Mouse (Mus musculus): ENCODE measurements around the gene Atxn7l3. TPM values are rescaled to one million over a fixed set of nuclear protein-coding genes. Genes with fewer than 3 reads are reported as not detected.
A peak's percentile ranks its signal among the peaks of the same experiment; 100 is the strongest.

Gene Atxn7l3
- total and polyA plus RNA-seq, 3 experiments, result 17.4 to 21.7 (median 19.0) TPM

- intact Hi-C loops (cut with DNase I), result loop anchor here (1.0 to 2.0 kb wide), 2 partner anchors 11 to 21 kb away; no protein-coding TSS in a partner anchor
- H3K4me1 ChIP-seq (ENCODE audit: control insufficient read depth, insufficient read depth, low read length), result peaks cover 2% of the 10 kb centered on the region
- H3K27me3 ChIP-seq (ENCODE audit: control insufficient read depth, insufficient read depth, low read length), result no peaks in the 10 kb centered on the region
- no peak for TF ChIP-seq POLR2A (IDR thresholded peaks at IDR 0.05; ENCODE audit: insufficient read depth, low read depth, low read length)
- no peak for TF ChIP-seq CTCF (IDR thresholded peaks at IDR 0.05)
- TF ChIP-seq EP300 (IDR thresholded peaks at IDR 0.05; ENCODE audit: insufficient read depth, low read depth, low read length), result no peak
- WGBS, result 2% methylated on average over 48 of the region's 73 CpGs
- peak; percentile 75 to 76 for DNase-seq
- peak overlapping the region; percentile 93 for H3K9ac ChIP-seq (ENCODE audit: low read depth, low read length)
- H3K4me3 ChIP-seq, result peak overlapping the region; percentile 88
- H3K79me2 ChIP-seq (replicated peaks; ENCODE audit: control insufficient read depth, insufficient read depth, low read length), result no peaks in the 10 kb centered on the region
- H3K36me3 ChIP-seq (ENCODE audit: control insufficient read depth, insufficient read depth, low read length), result no peaks in the 10 kb centered on the region
- peak overlapping the region; percentile 95 for H3K27ac ChIP-seq
These were observed 596 bp downstream of the Atxn7l3 start for GRCm38 (mm10) chr11:102295598-102296471.

GRCm38 (mm10) chr11:102294887-102295597, 1.4 kb downstream of the Atxn7l3 start:
- H3K27me3 ChIP-seq (ENCODE audit: control insufficient read depth, insufficient read depth, low read length), result no peaks in the 10 kb centered on the region
- peaks cover 2% of the 10 kb centered on the region for H3K4me1 ChIP-seq (ENCODE audit: control insufficient read depth, insufficient read depth, low read length)
- peak overlapping the region; percentile 0; the same call in 1 of the 2 replicates for H3K9ac ChIP-seq (ENCODE audit: low read depth, low read length)
- H3K27ac ChIP-seq, result peak overlapping the region; percentile 95
- 57% methylated on average over 12 of the region's 12 CpGs for WGBS
- TF ChIP-seq EP300 (IDR thresholded peaks at IDR 0.05; ENCODE audit: insufficient read depth, low read depth, low read length) (no peak), CTCF (IDR thresholded peaks at IDR 0.05) (peak; percentile 28), POLR2A (IDR thresholded peaks at IDR 0.05; ENCODE audit: insufficient read depth, low read depth, low read length) (peak; percentile 42; the same call in 1 of the 2 replicates)
- no peaks in the 10 kb centered on the region for H3K36me3 ChIP-seq (ENCODE audit: control insufficient read depth, insufficient read depth, low read length)
- H3K4me3 ChIP-seq, result peak overlapping the region; percentile 88
- no peaks in the 10 kb centered on the region for H3K79me2 ChIP-seq (replicated peaks; ENCODE audit: control insufficient read depth, insufficient read depth, low read length)
- DNase-seq, result peak; percentile 34 to 58
- intact Hi-C loops (cut with DNase I), result loop anchor here (1.0 to 5.0 kb wide), 2 partner anchors 10 to 262 kb away; partner anchors contain the start of gene Gpatch8

GRCm38 (mm10) chr11:102294416-102294815, 2.0 kb downstream of the Atxn7l3 start:
- 74% methylated on average over 5 of the region's 5 CpGs for WGBS
- DNase-seq, result peak in 1 of 2 experiments; percentile 23
- no peaks in the 10 kb centered on the region for H3K36me3 ChIP-seq (ENCODE audit: control insufficient read depth, insufficient read depth, low read length)
- H3K9ac ChIP-seq (ENCODE audit: low read depth, low read length), result no peak overlapping the region
- no peaks in the 10 kb centered on the region for H3K79me2 ChIP-seq (replicated peaks; ENCODE audit: control insufficient read depth, insufficient read depth, low read length)
- TF ChIP-seq POLR2A (IDR thresholded peaks at IDR 0.05; ENCODE audit: insufficient read depth, low read depth, low read length) (no peak), CTCF (IDR thresholded peaks at IDR 0.05) (no peak), EP300 (IDR thresholded peaks at IDR 0.05; ENCODE audit: insufficient read depth, low read depth, low read length) (no peak)
- no peak overlapping the region for H3K4me3 ChIP-seq
- no peaks in the 10 kb centered on the region for H3K27me3 ChIP-seq (ENCODE audit: control insufficient read depth, insufficient read depth, low read length)
- intact Hi-C loops (cut with DNase I), result loop anchor here (5.0 kb wide), 1 partner anchor 263 kb away; the partner anchor contains the start of gene Gpatch8
- peaks cover 2% of the 10 kb centered on the region for H3K4me1 ChIP-seq (ENCODE audit: control insufficient read depth, insufficient read depth, low read length)
- H3K27ac ChIP-seq, result no peak overlapping the region

- H3K27me3 ChIP-seq (ENCODE audit: control insufficient read depth, insufficient read depth, low read length), result no peaks in the 10 kb centered on the region
These were observed 2.5 kb downstream of the Atxn7l3 start for GRCm38 (mm10) chr11:102293971-102294370.

GRCm38 (mm10) chr11:102291051-102291535, 5.3 kb downstream of the Atxn7l3 start:
- TF ChIP-seq CTCF (IDR thresholded peaks at IDR 0.05) (no peak), POLR2A (IDR thresholded peaks at IDR 0.05; ENCODE audit: insufficient read depth, low read depth, low read length) (no peak), EP300 (IDR thresholded peaks at IDR 0.05; ENCODE audit: insufficient read depth, low read depth, low read length) (no peak)
- peak in 1 of 2 experiments; percentile 29 for DNase-seq
- WGBS, result 79% methylated on average over 11 of the region's 11 CpGs
- Histone ChIP-seq H3K4me1 (ENCODE audit: control insufficient read depth, insufficient read depth, low read length) (no peaks in the 10 kb centered on the region; the same call in 1 of the 2 replicates), H3K4me3 (no peak overlapping the region), H3K36me3 (ENCODE audit: control insufficient read depth, insufficient read depth, low read length) (no peaks in the 10 kb centered on the region), H3K27me3 (ENCODE audit: control insufficient read depth, insufficient read depth, low read length) (no peaks in the 10 kb centered on the region), H3K79me2 (replicated peaks; ENCODE audit: control insufficient read depth, insufficient read depth, low read length) (no peaks in the 10 kb centered on the region), H3K27ac (no peak overlapping the region), H3K9ac (ENCODE audit: low read depth, low read length) (no peak overlapping the region)
- intact Hi-C loops (cut with DNase I), result loop anchor here (5.0 kb wide), 1 partner anchor 266 kb away; the partner anchor contains the start of gene Gpatch8

More at GRCm38 (mm10) chr11:102293971-102294370, 2.5 kb downstream of the Atxn7l3 start:
- 93% methylated on average over 13 of the region's 13 CpGs for WGBS
- Histone ChIP-seq H3K4me3 (no peak overlapping the region), H3K9ac (ENCODE audit: low read depth, low read length) (no peak overlapping the region), H3K79me2 (replicated peaks; ENCODE audit: control insufficient read depth, insufficient read depth, low read length) (no peaks in the 10 kb centered on the region), H3K36me3 (ENCODE audit: control insufficient read depth, insufficient read depth, low read length) (no peaks in the 10 kb centered on the region), H3K27ac (no peak overlapping the region), H3K4me1 (ENCODE audit: control insufficient read depth, insufficient read depth, low read length) (peaks cover 2% of the 10 kb centered on the region)
- intact Hi-C loops (cut with DNase I), result loop anchor here (5.0 kb wide), 1 partner anchor 263 kb away; the partner anchor contains the start of gene Gpatch8
- TF ChIP-seq EP300 (IDR thresholded peaks at IDR 0.05; ENCODE audit: insufficient read depth, low read depth, low read length), result no peak
- TF ChIP-seq CTCF (IDR thresholded peaks at IDR 0.05), result no peak
- no peak for TF ChIP-seq POLR2A (IDR thresholded peaks at IDR 0.05; ENCODE audit: insufficient read depth, low read depth, low read length)
- no peak for DNase-seq

All from heart, adult 2 months (tissue).